Mouse (Mus musculus) heart, embryonic 14.5 days (tissue): ENCODE data around the gene Eno2. TPM values are rescaled to one million over a fixed set of nuclear protein-coding genes. Genes with fewer than 3 reads are reported as not detected.

Experiments used
- ATAC-seq: fragments of 200-750 bp; cut with Nextera tagmentation; 2 replicates; pipeline ENCODE4 v1.8.0; 2017; ENCODE audit warnings: low read depth, moderate TSS enrichment; ENCODE audit not compliant: insufficient number of reproducible peaks, insufficient read depth, low FRiP score
- H3K27ac ChIP-seq, 2 experiments: fragments of 200-500 bp in 1 of 2; fragments of 300-500 bp in 1 of 2; sonication (generic) in 1 of 2; replicated peaks in 1 of 2; 2 replicates each; pipeline ENCODE4 v1.5.1; 2012 to 2014; ENCODE audit warnings: low read depth in 2 of 2, low read length in 2 of 2, control low read depth in 1 of 2, mild to moderate bottlenecking in 1 of 2, mixed read lengths in 1 of 2; ENCODE audit not compliant: control insufficient read depth in 1 of 2, insufficient read depth in 1 of 2
- H3K27me3 ChIP-seq: fragments of 300-500 bp; sonication (generic); 2 replicates; pipeline ENCODE4 v1.6.1; 2014; ENCODE audit warnings: mild to moderate bottlenecking, low read length, control low read depth; ENCODE audit not compliant: control insufficient read depth, insufficient read depth
- H3K36me3 ChIP-seq: fragments of 300-500 bp; sonication (generic); 2 replicates; pipeline ENCODE4 v1.6.1; 2014; ENCODE audit warnings: mild to moderate bottlenecking, control low read depth, low read length, mixed read lengths; ENCODE audit not compliant: control insufficient read depth, insufficient read depth
- H3K4me1 ChIP-seq, 2 experiments: fragments of 200-500 bp in 1 of 2; fragments of 300-500 bp in 1 of 2; sonication (generic) in 1 of 2; 2 replicates each; pipeline ENCODE4 v1.6.1; 2012 to 2014; ENCODE audit warnings: low read length in 2 of 2, control low read depth in 1 of 2, mixed read lengths in 1 of 2; ENCODE audit not compliant: control insufficient read depth in 2 of 2, insufficient read depth in 2 of 2
- H3K4me2 ChIP-seq: fragments of 300-500 bp; sonication (generic); 2 replicates; pipeline ENCODE4 v1.6.1; 2014; ENCODE audit warnings: mild to moderate bottlenecking, low read length
- H3K4me3 ChIP-seq, 2 experiments: fragments of 200-500 bp in 1 of 2; fragments of 300-500 bp in 1 of 2; sonication (generic) in 1 of 2; 2 replicates each; pipeline ENCODE4 v1.5.1; 2012 to 2014; ENCODE audit warnings: low read length in 2 of 2, mild to moderate bottlenecking in 2 of 2, control low read depth in 1 of 2, low read depth in 1 of 2, moderate library complexity in 1 of 2; ENCODE audit not compliant: control insufficient read depth in 1 of 2, insufficient read depth in 1 of 2
- H3K9ac ChIP-seq: fragments of 300-500 bp; sonication (generic); 2 replicates; pipeline ENCODE4 v1.6.1; 2014; ENCODE audit warnings: mild to moderate bottlenecking, low read length
- H3K9me3 ChIP-seq: fragments of 300-500 bp; sonication (generic); 2 replicates; pipeline ENCODE4 v1.6.1; 2016; ENCODE audit warnings: low read length, control low read depth; ENCODE audit not compliant: control insufficient read depth
- WGBS: fragments of 180-500 bp; shearing (Covaris S2); extraction: QIAGEN DNeasy Blood & Tissue Kit; methylation state at CpG from one replicate; pipeline ENCODE4 v1.1.7; 2014; 5-methylcytosine and 5-hydroxymethylcytosine counted together
- polyA plus RNA-seq: library from polyadenylated mRNA; unstranded; fragments of >200 nt; fragmentation: Nextera tagmentation; extraction: Ambion mirVana; gene quantifications from 2 replicates; pipeline ENCODE4 v1.2.1, GENCODE M21; 2014

Eno2 gene
- polyA plus RNA-seq, 1 experiment from 2014 or later = 4.2 TPM

DNA sequence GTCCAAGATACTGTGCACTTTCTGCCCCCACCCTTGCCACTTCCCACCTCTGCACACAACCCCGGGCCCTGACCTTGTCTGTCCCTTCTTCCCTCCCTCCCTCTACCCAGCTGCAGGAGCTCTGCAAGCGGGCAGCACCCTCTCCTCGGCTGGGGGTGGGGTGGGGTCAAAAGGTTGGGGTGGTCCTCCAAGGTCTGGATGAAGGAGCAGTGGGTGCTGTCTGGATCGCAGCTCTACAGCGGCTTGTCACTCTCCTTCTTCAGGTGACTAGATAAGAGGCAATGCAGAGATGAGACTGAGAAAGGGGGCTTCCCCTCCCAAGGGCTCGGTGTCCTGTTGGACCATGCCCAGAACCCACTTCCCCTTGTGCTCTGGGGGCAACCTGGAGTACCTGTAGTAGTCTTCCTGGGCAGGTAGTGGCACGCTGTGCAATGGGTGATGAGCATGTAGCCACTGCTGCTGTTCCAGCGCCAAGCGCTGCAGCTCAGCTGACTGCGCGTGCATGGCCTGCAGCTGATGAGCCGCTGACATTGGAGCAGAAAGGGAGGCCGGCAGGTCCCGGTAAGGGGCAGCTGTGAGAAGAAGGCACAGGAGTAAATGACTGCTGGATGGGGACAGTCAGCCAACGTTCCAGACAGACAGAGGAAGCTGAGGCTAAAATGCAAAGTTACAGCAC is 26.5 kb downstream of the Eno2 start:
- Histone ChIP-seq H3K9ac (no peak overlapping the region), H3K9me3 (no peaks in the 10 kb centered on the region), H3K36me3 (peaks cover 46% of the 10 kb centered on the region), H3K27ac (no peak overlapping the region), H3K4me2 (no peak overlapping the region), H3K27me3 (no peaks in the 10 kb centered on the region), H3K4me3 (no peak overlapping the region), H3K4me1 (peaks cover 16 to 39% of the 10 kb centered on the region in 2 experiments)
- ATAC-seq = no peak
- 88% methylated on average over 15 of the region's 15 CpGs for WGBS

DNA sequence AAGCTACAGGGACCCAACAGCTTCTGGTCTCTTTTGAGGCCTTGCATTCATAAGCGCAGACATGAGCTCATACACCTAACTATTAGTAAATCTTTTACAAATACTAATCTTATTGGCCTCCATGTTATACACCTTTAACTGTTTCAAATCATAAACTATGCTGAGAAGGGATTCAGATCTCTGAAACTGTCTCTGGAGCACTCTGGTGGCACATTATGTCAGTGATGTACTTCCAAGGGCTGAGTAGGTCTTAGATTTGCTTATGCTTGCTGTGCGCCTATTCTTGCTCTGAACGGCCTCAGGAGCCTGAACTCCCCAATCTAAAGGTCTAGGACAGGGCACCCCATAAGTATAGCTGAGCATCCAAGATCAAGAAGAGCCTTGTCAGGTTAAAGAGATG is 27.6 kb downstream of the Eno2 start:
- Histone ChIP-seq H3K4me2 (peak overlapping the region; percentile 88), H3K9ac (peak overlapping the region; percentile 91), H3K27me3 (no peaks in the 10 kb centered on the region), H3K4me3 (peak overlapping the region; percentile 16 to 66), H3K27ac (peak overlapping the region; percentile 95 to 99), H3K4me1 (peaks cover 16 to 39% of the 10 kb centered on the region in 2 experiments), H3K36me3 (peaks cover 35% of the 10 kb centered on the region), H3K9me3 (no peaks in the 10 kb centered on the region)
- WGBS = 69% methylated on average over 3 of the region's 3 CpGs
- ATAC-seq = no peak

DNA sequence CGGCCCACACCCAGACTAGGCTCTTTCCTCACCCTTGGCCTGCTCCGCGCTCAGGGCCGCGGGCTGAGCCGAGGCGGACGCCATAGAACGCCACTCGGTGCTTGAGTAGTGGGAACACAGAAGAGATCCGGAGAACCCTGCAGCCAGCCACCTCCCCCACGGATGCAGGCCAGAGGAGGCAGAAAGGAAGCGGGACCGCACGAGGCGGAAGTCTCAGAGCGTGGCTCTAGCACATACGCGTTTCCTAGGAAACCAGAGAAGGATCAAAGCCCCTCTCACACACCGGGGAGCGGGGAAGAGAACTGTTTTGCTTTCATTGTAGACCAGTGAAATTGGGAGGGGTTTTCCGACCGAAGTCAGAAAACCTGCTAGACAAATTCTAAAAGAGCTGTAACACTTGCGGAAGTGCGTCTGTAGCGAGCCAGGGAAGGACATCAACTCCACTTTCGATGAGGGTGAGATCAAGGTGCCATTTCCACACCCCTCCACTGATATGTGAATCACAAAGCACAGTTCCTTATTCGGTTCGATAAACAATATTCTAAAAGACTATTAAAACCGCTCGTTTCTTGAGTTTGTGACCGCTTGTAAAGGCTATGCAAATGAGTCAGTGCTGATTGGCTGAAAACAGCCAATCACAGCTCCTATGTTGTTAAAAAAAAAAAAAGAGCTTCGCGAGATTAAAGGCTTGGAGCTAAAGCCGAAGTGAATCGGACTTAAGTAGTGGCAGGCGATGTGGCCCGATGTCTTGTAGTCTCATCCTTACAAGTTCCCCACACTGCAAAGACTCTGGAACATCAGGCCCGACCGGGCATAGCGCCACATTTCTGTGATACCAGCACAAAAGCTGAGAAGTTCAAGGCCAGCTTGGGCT is 28.3 kb downstream of the Eno2 start, which contains the start of gene Grcc10:
Gene Grcc10 (minus strand): TSS at position 487 of the 874 bp plus-strand sequence.
- no peaks in the 10 kb centered on the region for H3K9me3 ChIP-seq
- peak within 1 kb of the TSS; percentile 88 for H3K4me2 ChIP-seq
- H3K27ac ChIP-seq = peak within 1 kb of the TSS; percentile 95 to 99
- no peaks in the 10 kb centered on the region for H3K27me3 ChIP-seq
- peak within 1 kb of the TSS; percentile 58 to 66 for H3K4me3 ChIP-seq
- peak; percentile 68 for ATAC-seq
- peaks cover 9 to 32% of the 10 kb centered on the region in 2 experiments for H3K4me1 ChIP-seq
- under 1% methylated on average over 41 of the region's 41 CpGs for WGBS
- peak within 1 kb of the TSS; percentile 91 for H3K9ac ChIP-seq
- peaks cover 33% of the 10 kb centered on the region for H3K36me3 ChIP-seq

DNA sequence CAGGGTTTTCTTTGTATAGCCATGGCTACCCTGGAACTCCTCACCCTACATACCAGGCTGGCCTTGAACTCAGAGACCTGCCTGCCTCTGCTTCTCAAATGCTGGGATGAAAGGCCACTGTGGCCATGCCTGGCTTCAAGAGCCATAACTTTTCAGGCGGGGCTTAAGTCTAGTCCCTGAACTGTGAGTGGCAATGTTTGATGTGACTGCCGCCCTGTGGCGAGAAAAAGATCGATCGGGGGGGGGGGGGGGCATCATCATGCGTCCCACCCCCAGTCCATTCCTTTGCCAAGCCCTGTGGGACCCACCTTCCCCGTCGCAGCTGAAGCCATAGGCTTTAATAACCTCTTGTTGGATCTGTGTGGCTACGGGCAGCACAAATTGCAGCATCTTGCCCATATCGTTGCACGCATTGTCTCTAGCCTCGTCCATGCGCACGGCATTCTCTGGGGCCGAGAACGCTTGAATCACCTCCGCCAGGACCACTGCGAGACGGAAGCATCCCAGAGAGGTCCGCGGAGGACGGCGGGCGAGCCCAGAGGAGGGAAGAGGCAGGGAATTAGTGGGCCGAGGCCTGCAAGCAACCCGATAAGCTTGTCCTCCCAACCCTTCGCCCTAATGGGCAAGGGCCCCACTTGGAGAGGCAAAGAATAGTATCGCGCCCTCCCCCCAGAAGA is 29.1 kb downstream of the Eno2 start:
- Histone ChIP-seq H3K4me1 (peaks cover 9 to 28% of the 10 kb centered on the region in 2 experiments), H3K4me3 (peak overlapping the region; percentile 58 to 66), H3K27me3 (no peaks in the 10 kb centered on the region), H3K4me2 (peak overlapping the region; percentile 88), H3K9me3 (no peaks in the 10 kb centered on the region), H3K9ac (peak overlapping the region; percentile 91), H3K36me3 (peaks cover 33% of the 10 kb centered on the region), H3K27ac (peak overlapping the region; percentile 95 to 99)
- under 1% methylated on average over 29 of the region's 29 CpGs for WGBS
- peak; percentile 13; the same call in 1 of the 2 replicates for ATAC-seq

DNA sequence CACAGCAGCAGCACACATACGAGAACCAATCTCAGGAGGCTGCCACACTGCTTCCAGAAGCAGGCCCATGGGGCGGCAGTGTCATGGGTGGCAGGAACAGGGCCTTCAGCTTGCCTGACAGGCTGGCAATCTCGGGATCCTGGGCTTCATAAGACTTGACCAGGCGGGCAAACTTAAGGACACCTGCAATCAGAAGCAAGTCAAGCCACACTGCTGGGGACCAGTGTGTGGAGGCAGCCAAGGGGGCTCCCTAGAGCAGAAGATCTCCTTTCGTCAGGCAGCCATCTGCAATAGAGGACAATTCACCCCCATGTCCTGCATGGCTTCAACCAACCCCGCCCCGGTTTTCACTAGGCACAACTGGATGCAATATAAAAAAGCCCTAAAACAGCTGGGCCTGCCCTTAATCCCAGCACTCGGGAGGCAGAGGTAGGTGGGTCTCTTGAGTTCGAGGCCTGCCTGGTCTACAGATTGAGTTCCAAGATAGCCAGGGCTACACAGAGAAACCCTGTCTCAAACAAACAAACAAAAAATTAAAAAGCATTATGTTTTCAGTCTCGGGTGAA is 30.2 kb downstream of the Eno2 start:
- H3K27me3 ChIP-seq = no peaks in the 10 kb centered on the region
- no peaks in the 10 kb centered on the region for H3K9me3 ChIP-seq
- no peak overlapping the region for H3K9ac ChIP-seq
- H3K27ac ChIP-seq = no peak overlapping the region
- WGBS = 82% methylated on average over 10 of the region's 10 CpGs
- peaks cover 24% of the 10 kb centered on the region for H3K36me3 ChIP-seq
- no peak for ATAC-seq
- H3K4me2 ChIP-seq = no peak overlapping the region
- H3K4me3 ChIP-seq = no peak overlapping the region
- H3K4me1 ChIP-seq = peaks cover 9 to 22% of the 10 kb centered on the region in 2 experiments

DNA sequence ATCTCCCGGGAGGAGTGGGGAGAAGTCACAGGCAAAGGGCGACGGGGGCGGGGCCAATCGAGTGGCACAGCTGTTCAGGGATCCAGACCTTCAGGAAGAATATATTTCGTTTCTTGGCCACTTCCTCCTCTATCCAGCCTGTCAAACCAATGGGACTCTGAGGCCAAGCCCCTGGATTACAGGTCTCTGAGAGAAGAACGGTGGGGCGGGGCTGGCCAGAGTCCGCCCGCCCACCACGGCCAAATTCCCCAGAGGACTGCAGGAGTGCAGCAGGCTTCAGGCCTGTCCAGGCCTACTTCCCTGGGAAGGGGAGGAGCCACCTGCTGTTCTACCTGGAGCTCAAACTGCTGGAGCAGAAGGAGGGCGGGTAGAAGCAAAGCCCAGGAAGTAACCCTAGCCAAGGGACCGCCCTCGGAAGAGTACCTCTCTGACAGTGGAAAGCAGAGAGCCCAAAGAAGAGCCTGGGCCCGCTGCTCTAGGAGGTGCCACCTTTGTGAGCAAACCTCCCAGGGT is 30.9 kb downstream of the Eno2 start, which contains the start of gene Ptpn6:
Gene Ptpn6 (minus strand): TSS at position 204 of the 513 bp plus-strand sequence.
- WGBS = 28% methylated on average over 15 of the region's 15 CpGs
- peak within 1 kb of the TSS; percentile 42; the same call in 1 of the 2 replicates for H3K9ac ChIP-seq
- H3K27ac ChIP-seq = no peak within 1 kb of the TSS
- no peaks in the 10 kb centered on the region for H3K27me3 ChIP-seq
- H3K9me3 ChIP-seq = no peaks in the 10 kb centered on the region
- H3K36me3 ChIP-seq = peaks cover 16% of the 10 kb centered on the region
- H3K4me2 ChIP-seq = 0 out of 2 replicates have a peak within 1 kb of the TSS, but pooled peaks have one; percentile 8
- H3K4me1 ChIP-seq = peaks cover 9 to 22% of the 10 kb centered on the region in 2 experiments
- ATAC-seq = no peak
- H3K4me3 ChIP-seq = no peak within 1 kb of the TSS

DNA sequence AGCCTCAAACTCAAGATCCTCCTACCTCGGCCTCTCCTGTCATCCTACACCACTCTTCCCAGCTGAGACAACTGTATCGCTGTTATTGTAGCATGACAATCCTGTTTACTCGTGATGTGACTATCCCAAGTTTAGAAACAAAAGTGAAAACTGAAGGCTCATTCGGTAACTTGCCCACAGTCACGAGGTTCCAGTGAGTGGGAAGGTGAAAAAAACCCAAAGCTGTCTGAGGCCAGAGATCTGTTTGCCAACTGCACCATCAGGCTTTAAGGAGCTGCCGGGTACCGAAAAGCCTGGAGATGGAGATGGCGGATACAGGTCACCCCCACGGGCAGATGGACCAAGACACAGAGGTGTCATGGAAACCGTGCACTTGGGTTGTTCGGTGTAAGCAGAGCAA is 32.4 kb downstream of the Eno2 start:
- 86% methylated on average over 11 of the region's 11 CpGs for WGBS
- Histone ChIP-seq H3K4me2 (no peak overlapping the region), H3K4me1 (peaks cover 11 to 22% of the 10 kb centered on the region in 2 experiments), H3K36me3 (0 out of 2 replicates have a peak, but pooled peaks cover 3% of the 10 kb centered on the region), H3K9ac (no peak overlapping the region), H3K4me3 (no peak overlapping the region), H3K27ac (no peak overlapping the region), H3K27me3 (no peaks in the 10 kb centered on the region), H3K9me3 (no peaks in the 10 kb centered on the region)
- ATAC-seq = no peak
